Mouse (Mus musculus) ZHBTc4 (cell line): ENCODE data around the gene Tas2r135.

ENCODE experiments used
- DNase-seq: peaks from one replicate; pipeline ENCODE4 v3.0.0-alpha.2; 2011; ENCODE audit warnings: low read depth, low spot score

Tas2r135 gene

DNA sequence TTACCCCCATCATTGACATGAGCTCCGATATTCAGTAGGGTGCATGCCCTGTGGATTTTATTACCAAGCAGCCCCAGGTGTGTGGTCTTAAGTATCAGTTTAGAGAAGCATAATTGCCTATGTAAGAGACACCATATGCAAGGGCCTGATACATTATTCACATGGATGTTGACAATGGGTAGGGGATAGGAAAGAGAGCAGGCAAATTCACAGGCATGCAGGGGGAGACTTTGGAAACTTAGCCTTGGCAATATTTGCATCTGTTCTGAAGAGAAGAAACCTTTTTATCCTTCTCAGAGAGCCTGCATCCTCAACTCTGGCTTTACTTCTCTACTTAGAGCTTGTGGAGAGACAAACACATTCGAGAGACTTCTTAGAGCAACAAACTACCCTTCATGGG is at the start of gene Tas2r135:
TSS of gene Tas2r135 (plus strand) at position 301 of the 400 bp plus-strand sequence.
- no peak for DNase-seq

DNA sequence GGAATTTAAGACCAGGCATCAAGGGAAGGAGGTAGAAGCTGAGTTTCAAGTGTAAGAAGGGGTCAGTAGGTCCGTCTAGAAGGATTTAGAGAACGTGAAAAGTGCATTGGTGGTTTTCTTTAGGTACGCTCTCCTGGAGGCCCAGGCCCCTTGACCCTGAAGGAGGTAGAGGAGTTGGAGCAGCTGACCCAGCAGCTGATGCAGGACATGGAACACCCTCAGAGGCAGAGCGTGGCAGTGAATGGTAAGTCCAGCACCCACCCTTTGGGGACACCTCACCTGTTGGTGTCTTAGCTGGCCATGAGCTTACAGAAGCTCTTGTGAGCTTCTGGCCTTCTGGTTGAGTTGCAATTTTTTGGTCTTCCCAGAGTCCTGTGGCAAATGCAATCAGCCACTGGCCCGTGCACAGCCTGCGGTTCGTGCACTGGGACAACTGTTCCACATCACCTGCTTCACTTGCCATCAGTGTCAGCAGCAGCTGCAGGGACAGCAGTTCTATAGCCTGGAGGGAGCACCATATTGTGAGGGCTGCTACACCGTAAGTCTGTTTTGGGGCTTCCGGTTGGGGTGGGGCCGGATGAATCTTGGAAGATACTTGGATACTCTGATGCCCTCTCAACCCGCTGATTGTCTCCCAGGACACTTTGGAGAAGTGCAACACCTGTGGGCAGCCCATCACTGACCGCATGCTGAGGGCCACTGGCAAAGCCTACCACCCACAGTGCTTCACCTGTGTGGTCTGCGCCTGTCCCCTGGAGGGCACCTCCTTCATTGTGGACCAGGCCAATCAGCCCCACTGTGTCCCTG is 49.2 kb upstream of the Tas2r135 start:
- DNase-seq, result no peak

DNA sequence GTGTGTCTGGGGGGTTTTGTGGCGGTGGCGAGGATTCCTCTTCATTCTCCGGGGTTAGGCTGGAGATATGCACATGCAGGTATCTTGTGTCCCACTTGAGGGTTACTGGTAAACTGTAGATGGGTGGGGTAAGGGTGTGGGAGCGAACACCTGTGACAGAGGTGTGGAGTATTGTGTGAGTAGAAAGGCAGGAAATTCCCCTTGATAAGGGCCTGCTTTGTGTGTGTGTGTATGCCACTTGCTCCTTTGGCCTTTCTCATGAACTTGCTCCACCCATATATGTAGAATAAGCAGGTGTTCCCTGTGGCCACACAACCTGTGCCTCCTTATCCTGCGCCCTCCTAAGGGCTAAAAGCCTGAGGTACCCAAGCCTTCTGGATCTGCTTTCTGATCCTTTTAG is 48.3 kb upstream of the Tas2r135 start:
- DNase-seq, result no peak

DNA sequence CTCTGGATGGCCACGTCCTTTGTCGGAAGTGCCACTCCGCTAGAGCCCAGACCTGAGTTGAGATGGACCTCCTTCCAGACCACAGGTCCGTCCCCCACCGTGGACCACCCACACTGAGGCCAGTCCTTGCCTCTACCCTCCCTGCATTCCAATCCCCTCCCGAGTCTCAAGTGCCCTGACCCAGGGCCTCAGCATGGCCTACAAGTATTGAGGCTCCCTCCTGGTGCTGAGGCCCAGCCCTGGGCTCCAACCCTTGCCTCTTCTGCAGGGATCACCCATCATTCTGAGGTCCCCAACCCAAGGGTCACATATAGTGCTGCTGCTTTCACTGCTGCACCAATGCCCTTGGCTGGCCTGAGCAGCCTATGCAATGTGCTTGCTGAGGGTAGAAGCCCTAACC is 47.3 kb upstream of the Tas2r135 start:
- DNase-seq, result no peak

DNA sequence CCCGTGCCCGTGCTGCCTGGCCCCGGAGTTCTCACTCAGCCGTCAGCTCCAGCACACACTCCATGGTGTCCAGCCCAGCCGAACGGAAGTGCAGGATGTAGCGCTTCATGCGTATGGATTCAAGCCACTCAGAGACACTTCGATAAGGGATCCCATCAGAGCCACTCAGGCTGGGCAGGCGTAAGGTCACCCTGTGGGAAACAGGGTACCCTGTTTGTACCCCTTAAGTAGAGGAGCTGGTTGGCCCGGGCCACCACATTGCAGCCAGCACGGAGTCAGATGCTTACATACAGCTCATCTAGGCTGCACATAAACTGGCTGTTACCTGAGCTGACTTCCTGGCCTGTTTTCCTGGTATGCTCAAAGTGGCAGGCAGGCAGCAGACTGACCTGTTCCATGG is 46.3 kb upstream of the Tas2r135 start:
- no peak for DNase-seq

DNA sequence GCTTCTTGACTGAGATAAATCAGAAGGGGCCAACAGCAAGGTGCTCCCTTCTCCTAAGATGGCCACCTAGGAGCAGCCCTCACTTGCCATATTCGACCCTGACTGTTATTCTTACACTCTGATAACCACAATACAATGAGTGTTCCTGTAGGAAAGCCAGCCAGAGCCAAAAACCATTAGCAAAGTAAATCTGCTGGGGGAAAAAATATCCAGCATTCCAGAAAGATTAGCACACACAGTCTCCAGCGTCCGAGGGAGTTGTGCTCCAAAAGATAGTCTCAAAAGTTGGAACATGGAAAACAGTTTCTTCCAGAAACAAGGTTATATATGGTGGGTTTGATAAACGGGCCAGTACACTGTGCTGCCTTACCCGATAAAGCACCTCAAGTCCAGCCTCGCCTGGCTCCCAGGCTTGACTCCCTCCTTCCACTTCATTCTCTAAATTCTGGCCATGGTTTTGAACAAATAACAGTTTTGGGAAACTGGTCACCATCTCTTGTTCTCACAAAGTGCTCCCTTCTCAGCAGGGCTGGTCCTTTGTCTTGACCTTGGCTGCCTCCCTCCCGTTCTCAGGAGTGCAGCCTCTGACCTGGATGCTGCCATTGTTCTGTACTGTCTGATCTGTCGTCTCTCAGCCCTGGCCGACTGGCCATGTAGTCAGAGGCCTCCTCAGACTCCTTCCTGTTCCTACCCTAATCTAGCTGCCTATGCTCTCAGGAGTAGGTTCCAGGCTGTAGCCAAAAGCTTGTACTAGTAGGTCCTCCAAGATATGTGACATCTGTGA is 45.7 kb upstream of the Tas2r135 start:
- no peak for DNase-seq

DNA sequence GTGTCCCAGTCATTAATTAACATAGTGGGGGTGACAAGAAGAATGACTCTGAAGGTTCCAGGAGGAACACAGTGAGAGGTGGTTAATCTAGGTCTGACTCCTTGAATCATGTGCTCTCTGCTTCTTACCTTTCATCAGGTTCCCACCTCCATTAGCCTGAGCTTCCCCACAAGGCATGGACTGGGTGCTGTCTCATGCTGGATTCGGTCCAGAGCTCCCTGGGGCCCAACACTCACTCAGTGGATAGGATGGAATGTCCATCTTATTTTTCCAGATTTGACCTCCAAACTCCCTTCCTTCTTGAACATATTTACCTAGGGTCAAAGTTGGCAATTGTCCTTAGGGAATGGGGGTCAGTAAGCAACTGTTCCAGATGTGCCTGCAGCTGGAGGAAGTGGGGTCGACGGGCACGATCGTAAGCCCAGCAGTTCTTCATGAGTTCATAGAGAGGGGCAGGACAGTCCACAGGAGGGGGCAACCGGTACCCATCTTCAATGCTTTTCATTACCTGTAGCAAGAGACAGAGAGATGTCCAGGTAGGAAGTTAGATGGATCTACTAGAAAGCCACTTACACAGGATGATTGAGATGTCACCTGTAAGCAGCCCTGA is 44.9 kb upstream of the Tas2r135 start:
- no peak for DNase-seq

DNA sequence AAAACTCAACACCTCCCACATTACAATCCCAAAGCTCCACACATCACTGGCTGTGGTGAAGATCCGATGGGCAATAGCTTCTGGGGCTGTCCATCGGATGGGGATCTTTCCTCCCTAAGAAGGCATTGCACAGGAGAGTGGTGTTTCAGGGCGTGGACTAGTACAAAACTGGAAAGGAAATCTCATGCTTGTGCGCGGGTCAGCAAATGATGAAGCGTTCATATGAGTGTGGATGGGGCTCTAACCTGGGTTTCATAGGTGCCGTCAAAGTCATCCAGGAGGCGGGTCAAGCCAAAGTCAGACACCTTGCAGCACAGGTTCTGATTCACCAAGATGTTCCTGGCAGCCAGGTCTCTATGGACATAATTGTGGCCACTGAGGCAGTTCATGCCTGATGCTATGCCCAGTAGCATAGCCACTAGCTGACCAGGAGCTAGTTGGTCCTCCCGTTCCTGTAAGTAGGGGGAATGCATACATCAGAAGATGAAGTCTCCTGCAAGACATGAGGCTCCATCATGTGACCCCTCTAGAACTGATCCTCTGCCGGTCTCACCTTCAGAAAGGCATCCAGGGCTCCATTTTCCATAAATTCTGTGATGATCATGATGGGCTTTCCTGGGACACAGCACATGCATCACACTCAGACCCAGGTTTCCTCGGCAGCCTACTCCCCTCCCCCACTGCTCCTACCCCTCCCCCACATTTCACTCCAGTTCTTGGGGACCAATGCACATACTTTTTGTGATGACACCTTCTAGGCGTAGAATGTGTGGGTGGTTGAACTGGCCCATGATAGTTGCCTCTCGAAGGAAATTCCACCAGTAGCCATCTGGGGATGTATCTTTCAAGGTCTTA is 44.0 kb upstream of the Tas2r135 start:
- DNase-seq, result no peak

DNA sequence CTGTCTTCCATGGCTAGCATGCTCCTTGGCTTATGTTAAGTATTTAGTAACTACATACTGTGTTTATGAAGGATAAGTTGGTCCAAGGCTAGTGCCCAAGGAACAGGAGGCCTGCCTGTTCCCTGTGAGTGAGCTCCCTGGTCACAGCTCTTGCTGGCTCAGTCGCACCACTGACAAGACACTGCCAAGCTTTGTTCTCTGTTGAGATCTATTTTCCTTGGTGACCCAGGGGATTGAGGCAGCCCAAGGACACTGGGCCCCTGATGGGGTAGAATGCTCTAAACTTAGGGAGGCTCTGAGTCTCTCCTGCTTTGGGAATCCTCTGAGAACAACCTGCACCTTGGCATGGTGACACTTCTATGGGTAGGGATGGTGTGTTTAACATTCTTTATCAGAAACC is 43.2 kb upstream of the Tas2r135 start:
- DNase-seq, result no peak

DNA sequence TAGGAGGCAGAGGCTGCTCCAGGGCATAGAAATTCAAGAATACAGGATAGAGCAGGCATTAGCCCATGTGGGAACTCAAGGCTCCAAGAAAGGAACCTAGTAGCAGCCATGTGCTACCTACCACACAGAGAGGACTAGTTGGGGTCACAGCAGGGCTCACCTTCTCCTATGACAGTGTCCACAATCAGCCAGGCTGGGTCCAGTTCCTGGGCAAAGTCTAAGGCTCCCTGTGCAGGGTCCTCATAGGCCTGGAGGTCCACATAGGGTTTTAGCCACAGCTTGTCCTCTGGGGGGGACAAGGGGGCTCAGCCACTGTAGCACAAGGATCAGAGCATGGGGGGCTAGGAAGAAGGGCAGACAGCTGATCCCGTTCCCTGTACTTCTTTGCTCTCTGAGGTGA is 42.7 kb upstream of the Tas2r135 start:
- DNase-seq, result no peak

DNA sequence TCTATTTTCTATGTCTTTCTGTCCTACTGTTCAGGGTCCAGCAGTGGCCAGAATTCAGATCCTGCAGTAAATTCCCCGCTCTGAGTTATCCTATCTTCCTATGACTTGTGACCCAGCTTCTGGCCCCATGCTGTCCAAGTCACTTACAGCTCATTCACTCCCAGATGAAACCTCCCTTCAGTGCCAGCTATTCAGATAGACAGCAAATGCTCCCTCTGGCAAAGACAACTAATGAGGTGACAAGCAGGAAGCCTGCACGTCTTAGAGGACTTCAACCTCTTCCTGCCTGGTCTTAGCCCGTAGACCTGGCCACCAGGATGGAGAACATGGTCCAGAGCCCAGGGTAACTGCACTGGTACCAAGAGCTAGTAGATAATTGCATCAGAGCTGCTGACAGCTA is 42.3 kb upstream of the Tas2r135 start:
- DNase-seq, result no peak

DNA sequence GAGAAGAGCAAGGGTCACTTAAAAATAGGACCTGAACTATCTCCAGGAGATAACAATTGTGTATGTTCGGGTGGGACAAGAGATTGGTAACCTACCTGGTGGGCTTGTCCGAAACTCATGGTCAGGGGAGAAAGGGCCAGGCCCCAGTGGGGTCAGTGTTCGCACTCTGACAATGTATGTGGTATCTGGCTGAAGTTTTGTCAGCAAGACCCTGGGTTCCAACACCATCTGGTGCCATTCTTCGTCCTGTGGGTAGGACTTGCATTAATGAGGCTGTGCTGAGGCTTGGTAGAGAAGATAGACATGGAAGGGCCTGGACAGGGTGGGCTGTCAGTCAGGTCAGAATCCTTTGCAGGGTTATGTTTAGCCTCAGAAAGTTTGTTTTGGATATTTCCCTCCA is 41.2 kb upstream of the Tas2r135 start:
- DNase-seq, result no peak

DNA sequence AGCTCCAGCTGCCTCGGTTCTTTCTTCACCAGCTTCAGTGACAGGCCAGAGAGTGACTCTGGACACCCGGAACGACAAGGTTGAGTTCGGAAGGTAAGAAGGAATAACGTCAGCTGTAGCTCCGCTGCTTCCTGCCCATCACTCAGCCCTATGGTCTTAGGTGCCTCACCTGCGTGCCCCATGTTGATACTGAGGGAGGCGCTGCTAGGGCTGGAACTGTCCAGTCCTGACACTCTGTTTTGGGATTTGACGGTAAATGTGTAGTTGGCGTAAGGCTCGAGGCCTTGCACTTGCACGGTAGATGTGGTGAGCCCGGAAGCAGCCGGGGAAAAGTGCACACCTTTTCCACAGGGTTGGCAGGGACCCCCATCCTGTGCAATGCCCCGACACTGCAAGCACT is 40.6 kb upstream of the Tas2r135 start:
- no peak for DNase-seq

DNA sequence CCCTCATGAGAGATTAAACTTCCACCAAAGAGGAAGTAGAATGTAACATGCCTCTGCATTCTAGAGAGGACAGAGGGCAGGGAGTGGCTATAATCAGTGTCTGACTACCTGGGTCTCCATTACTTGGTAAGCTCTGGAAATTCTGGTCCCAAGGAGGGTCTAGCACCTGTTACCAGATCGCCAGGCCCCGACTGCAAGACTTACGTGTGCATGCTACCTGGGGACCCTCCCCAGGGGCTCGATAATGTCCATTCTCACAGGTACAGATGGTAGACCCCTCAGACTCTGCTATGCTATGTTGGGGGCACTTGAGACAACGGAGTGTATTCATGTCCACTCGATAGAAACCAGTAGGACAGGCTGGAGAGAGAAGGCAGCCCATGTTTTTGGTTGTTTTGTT is 40.0 kb upstream of the Tas2r135 start:
- no peak for DNase-seq

DNA sequence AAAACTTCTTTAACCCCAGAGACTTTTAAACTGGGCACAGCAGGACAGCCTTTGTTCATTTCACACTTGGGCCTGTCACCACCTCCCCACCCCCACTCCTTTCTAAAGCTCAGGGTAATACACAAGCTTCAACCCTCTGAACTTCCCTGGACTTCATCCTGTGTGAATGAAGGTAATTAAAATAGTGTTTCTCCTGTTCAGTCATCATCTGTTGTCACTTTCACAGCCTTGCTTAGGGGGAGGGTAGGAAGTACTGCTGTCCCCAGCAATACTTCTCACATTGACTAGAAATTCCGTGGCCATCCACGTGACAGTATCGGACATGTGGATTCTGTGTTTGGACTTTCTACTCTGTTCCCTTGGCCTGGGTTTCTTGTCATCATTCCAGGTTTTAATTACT is 35.4 kb upstream of the Tas2r135 start:
- DNase-seq, result no peak

DNA sequence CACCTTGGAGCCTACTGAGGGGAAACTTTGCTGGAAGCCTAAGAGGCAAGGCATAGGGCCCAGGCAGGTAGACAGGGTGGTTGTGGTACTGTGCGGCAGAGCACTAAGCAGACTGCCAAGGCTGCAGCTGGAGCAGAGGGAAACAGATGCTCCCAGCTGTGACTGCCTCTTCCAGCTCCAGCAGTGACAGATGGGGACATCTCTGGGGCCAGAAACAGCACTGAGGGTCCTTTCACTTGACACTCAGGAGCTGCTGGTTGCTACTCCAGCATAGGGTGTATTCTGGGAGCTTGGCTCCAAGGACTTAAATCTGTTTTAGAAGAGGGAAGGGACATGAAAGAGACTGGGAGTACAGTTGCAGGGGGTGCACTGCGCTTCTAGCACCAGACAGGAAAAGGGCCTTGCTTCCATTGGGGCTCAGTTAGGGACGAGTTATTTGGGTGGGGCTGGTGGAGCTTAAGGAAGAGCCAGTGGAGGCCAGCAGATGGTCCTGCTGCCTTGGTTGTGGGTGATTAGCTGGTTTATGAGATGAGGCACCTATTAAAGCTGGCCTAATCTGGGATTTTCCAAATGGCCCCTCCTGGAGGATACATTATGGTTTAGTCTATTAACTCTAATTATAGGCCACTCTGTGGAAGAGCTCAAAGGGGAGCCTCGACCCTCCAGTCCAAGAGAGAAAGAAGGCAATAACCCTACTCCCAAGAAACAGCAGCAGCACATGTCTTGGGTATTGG is 34.4 kb upstream of the Tas2r135 start:
- no peak for DNase-seq

DNA sequence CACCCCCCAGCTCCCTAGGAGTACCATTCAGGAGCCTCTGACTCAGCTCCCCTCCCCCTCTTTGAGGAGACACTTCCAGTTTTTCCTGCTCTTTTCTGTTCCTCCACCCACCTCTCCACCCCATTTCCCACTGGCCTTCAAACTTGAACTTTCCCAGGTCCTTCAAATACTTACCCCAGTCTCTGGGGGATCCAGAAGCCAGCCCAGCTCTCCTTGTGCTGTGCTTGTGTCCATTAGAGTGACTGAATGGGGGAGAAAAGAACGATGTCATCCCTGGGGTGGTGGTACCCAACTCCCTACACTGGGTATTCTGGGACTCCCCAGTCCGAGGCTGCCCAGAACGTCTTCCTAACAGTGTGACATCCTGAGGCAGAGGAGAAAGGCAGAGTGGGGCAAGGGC is 33.2 kb upstream of the Tas2r135 start:
- no peak for DNase-seq

DNA sequence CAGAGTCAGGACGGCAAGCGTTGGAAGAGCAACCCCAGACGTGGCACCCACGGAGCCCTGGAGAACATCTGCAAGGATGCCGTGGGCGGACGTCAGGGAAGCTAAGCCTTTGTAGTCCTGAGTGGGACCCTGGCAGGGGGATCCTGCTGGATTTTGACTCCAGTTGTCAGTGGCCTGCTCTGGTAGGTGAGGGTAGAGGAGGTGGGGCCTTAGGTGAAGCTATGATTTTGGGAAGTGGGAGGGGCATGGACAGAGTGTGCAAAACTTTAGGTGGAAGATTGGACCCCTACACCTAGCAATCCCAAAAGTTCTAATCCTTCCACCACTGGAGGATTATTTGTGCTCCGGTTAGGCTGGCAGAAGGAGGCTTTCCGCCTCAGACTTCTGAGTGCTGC is 32.8 kb upstream of the Tas2r135 start:
- no peak for DNase-seq

DNA sequence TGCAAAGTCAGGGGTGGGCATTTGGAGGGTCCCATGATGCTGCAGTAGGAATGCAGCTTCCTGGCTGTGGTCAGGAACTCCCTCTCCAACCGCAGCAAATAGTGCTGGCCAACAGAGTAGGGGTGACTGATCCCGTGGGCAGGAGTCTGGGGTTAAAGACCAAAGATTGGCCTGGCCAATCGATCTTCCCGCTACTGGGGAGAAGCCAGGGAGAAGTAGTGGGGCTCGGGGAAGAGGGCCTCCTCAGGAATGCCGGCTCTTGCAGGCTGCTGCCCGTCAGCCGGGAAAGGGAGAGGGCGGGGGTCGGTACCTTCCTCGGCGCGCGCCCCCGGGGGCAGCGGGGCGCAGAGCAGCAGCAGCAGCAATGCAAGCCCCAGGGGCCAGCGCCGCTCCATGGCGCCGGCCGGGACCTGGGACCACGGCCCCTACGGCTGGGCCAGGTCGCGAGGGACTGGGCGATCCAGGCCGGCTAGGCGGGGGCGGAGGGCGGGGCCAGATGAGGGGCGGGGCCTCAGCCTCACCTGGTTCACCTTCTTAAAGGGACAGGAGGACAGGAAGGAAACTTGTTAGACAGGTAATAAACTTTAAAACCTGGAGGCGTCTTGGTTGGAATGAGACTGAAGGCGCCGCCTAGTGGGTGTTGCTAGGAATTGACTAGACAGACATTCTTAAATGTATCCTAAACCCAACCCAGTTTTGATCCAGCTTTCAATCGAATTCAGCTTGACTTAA is 32.3 kb upstream of the Tas2r135 start, which contains the start of gene Epha1:
TSS of gene Epha1 (minus strand) at position 453 of the 732 bp plus-strand sequence.
- DNase-seq, result peak; percentile 76
